Mouse (Mus musculus) hindbrain, embryonic 12.5 days (tissue): ENCODE measurements around the gene F9. TPM values are rescaled to one million over a fixed set of nuclear protein-coding genes. Genes with fewer than 3 reads are reported as not detected.
"Not testable (repeated sequence)": the region's sequence is repeated elsewhere in the genome, so short reads cannot be mapped to it uniquely, and the experiment has no call there.

Experiments
- ATAC-seq: fragments of 200-750 bp; cut with Nextera tagmentation; 2 replicates; pipeline ENCODE4 v1.8.0; 2017; ENCODE audit warnings: moderate TSS enrichment; ENCODE audit not compliant: low FRiP score
- H3K27ac ChIP-seq: fragments of 300-500 bp; sonication (generic); 2 replicates; pipeline ENCODE4 v1.5.1; 2016; ENCODE audit warnings: mild to moderate bottlenecking
- H3K27me3 ChIP-seq: fragments of 300-500 bp; sonication (generic); 2 replicates; pipeline ENCODE4 v1.6.1; 2016; ENCODE audit warnings: mild to moderate bottlenecking
- H3K36me3 ChIP-seq: fragments of 300-500 bp; sonication (generic); 2 replicates; pipeline ENCODE4 v1.6.1; 2016; ENCODE audit warnings: mild to moderate bottlenecking
- H3K4me1 ChIP-seq: fragments of 300-500 bp; sonication (generic); 2 replicates; pipeline ENCODE4 v1.6.1; 2016
- H3K4me2 ChIP-seq: fragments of 300-500 bp; sonication (generic); replicated peaks from 2 replicates; pipeline ENCODE4 v1.6.1; 2016; ENCODE audit warnings: mild to moderate bottlenecking
- H3K4me3 ChIP-seq: fragments of 300-500 bp; sonication (generic); 2 replicates; pipeline ENCODE4 v1.5.1; 2016; ENCODE audit warnings: mild to moderate bottlenecking
- H3K9ac ChIP-seq: fragments of 300-500 bp; sonication (generic); 2 replicates; pipeline ENCODE4 v1.6.1; 2016; ENCODE audit warnings: mild to moderate bottlenecking, moderate library complexity
- H3K9me3 ChIP-seq: fragments of 300-500 bp; sonication (generic); replicated peaks from 2 replicates; pipeline ENCODE4 v1.6.1; 2016; ENCODE audit warnings: mild to moderate bottlenecking
- WGBS: fragments of 180-500 bp; shearing (Covaris S2); methylation state at CpG from one replicate; pipeline ENCODE4 v1.1.7; 2016; 5-methylcytosine and 5-hydroxymethylcytosine counted together
- polyA plus RNA-seq: library from polyadenylated mRNA; unstranded; fragments of >200 nt; fragmentation: Nextera tagmentation; extraction: Ambion mirVana; gene quantifications from 2 replicates; pipeline ENCODE4 v1.2.1, GENCODE M21; 2016

F9 gene
- polyA plus RNA-seq: not detected in 2 replicates

DNA sequence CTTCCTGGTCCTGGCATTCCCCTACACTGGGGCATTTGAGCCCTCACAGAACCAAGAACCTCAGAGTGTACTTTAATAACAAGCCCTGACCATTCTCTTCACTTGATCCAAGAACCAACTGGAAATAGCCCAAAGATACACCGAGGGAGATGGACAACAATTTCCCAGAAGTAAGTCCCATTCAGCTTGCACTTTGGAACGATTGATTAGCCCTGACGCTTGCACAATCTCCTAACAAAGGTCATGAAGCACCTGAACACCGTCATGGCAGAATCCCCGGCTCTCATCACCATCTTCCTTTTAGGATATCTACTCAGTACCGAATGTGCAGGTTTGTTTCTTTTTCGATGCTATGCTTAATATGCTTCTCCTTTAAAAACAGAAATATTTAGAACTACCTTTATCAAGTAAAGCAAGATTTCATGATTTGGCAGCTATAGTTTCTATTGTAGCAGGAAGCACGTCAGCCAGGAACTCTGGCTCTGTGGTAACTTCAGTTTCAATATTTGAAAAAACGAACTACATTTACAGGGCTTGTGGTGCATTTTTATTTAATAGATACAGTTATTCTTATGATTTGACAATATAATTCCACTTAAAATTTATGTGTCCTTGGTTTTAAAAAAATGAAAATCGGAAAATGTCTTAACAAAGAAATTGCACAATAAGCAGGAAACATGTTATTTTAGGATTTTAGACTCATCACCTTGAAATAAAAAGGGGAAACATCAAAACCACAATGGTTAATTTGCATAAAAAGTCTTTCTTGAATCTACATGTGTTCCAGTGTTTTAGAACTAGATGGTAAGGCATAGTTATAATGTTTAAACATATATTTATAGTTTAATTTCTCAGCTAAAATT lies at the start of gene F9:
TSS of gene F9 (plus strand) at position 244 of the 863 bp plus-strand sequence.
- no peak within 1 kb of the TSS for H3K4me3 ChIP-seq
- ATAC-seq: no peak
- H3K27ac ChIP-seq: no peak within 1 kb of the TSS
- no peak within 1 kb of the TSS for H3K4me2 ChIP-seq
- H3K9me3 ChIP-seq: no peaks in the 10 kb centered on the region
- H3K27me3 ChIP-seq: no peaks in the 10 kb centered on the region
- 85% methylated on average over 10 of the region's 10 CpGs for WGBS
- no peaks in the 10 kb centered on the region for H3K4me1 ChIP-seq
- no peak within 1 kb of the TSS for H3K9ac ChIP-seq
- H3K36me3 ChIP-seq: no peaks in the 10 kb centered on the region

GRCm38 (mm10) chrX:59969767-59970166 lies 29.5 kb upstream of the F9 start:
- H3K4me3 ChIP-seq, ATAC-seq, H3K27me3 ChIP-seq, H3K4me1 ChIP-seq, H3K27ac ChIP-seq, H3K9ac ChIP-seq, H3K4me2 ChIP-seq, H3K9me3 ChIP-seq, H3K36me3 ChIP-seq: not testable (repeated sequence)

DNA sequence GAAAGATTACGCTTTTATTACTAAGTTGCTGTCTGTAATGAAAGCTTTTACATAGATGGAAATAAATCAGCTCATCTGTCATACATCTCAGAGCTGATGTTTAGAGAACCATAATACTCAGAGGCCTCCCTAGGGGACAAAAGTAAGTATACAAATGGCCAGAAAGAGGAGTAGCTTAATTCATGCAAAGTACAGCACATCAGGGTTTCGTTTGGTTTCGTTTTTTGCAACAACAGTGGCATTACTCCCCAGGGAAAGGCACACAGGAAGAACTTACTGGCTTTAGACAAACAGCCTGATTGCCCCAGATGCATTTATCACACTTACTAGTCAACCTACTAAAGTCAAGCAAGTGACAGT lies 800 bp downstream of the F9 start:
- 74% methylated on average over 3 of the region's 3 CpGs for WGBS
- Histone ChIP-seq H3K27me3 (no peaks in the 10 kb centered on the region), H3K4me2 (no peak overlapping the region), H3K27ac (no peak overlapping the region), H3K9ac (no peak overlapping the region), H3K4me1 (no peaks in the 10 kb centered on the region), H3K36me3 (no peaks in the 10 kb centered on the region), H3K4me3 (no peak overlapping the region), H3K9me3 (no peaks in the 10 kb centered on the region)
- no peak for ATAC-seq

- WGBS: 84% methylated on average over 2 of the region's 2 CpGs
- no peaks in the 10 kb centered on the region for H3K4me1 ChIP-seq
- no peak overlapping the region for H3K4me2 ChIP-seq
- H3K4me3 ChIP-seq: no peak overlapping the region
- no peak for ATAC-seq
- no peaks in the 10 kb centered on the region for H3K9me3 ChIP-seq
- H3K36me3 ChIP-seq: no peaks in the 10 kb centered on the region
- no peak overlapping the region for H3K9ac ChIP-seq
- H3K27me3 ChIP-seq: no peaks in the 10 kb centered on the region
- no peak overlapping the region for H3K27ac ChIP-seq
Measured at GRCm38 (mm10) chrX:60001461-60001860, 2.2 kb downstream of the F9 start.

GRCm38 (mm10) chrX:60013084-60013676 lies 13.9 kb downstream of the F9 start:
- Histone ChIP-seq H3K9me3 (no peaks in the 10 kb centered on the region), H3K4me2 (no peak overlapping the region), H3K4me1 (no peaks in the 10 kb centered on the region), H3K9ac (no peak overlapping the region), H3K27me3 (no peaks in the 10 kb centered on the region), H3K36me3 (no peaks in the 10 kb centered on the region), H3K27ac (no peak overlapping the region), H3K4me3 (no peak overlapping the region)
- ATAC-seq: no peak

- Histone ChIP-seq H3K27me3 (no peaks in the 10 kb centered on the region), H3K9me3 (no peaks in the 10 kb centered on the region), H3K4me2 (no peak overlapping the region), H3K4me3 (no peak overlapping the region), H3K27ac (no peak overlapping the region), H3K36me3 (no peaks in the 10 kb centered on the region), H3K4me1 (no peaks in the 10 kb centered on the region), H3K9ac (no peak overlapping the region)
- no peak for ATAC-seq
- 64% methylated on average over 1 of the region's 1 CpGs for WGBS
Measured at GRCm38 (mm10) chrX:60014588-60014987, 15.3 kb downstream of the F9 start.

DNA sequence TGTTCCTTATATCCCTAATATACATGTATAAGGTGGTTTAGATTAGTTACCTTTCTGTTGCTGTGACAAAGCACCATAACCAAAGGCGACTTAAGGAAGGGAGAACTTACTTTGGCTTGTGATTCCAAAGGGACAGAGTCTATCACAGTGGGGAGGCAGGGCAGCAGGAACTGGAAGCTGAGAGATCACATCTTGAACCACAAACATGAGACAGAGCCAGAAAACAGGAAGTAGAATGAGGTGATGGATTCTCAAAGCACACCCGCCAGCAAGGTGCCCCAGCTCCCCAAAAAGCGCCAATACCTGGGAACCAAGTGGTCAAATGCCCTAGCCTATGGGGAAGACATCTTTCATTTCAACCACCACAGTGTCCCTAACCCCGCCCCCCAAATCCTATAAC lies 21.7 kb downstream of the F9 start:
- H3K4me2 ChIP-seq: no peak overlapping the region
- no peak overlapping the region for H3K4me3 ChIP-seq
- H3K27me3 ChIP-seq: no peaks in the 10 kb centered on the region
- no peaks in the 10 kb centered on the region for H3K4me1 ChIP-seq
- no peak overlapping the region for H3K27ac ChIP-seq
- H3K9ac ChIP-seq: no peak overlapping the region
- no peak for ATAC-seq
- no peaks in the 10 kb centered on the region for H3K9me3 ChIP-seq
- H3K36me3 ChIP-seq: no peaks in the 10 kb centered on the region
- 81% methylated on average over 4 of the region's 4 CpGs for WGBS

DNA sequence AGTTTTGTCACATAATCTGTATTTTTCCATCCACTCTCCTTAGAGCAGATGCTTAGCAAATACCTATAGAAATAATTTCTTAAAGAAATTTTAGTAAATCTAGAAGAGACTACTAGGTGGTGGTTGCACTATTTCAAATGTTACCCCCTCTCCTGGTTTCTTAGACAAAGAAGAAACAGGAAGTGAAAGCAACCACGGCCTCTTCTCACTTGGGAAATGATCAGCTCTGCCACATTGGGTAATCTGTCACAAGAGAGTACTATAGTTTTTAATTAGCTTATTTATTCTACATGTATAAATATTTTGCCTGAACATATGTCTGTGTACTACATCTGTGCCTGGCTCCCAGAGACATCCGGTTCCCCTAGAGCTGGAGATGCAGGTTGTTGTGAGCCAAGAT lies 22.3 kb downstream of the F9 start:
- WGBS: 80% methylated on average over 2 of the region's 2 CpGs
- Histone ChIP-seq H3K4me2 (no peak overlapping the region), H3K36me3 (no peaks in the 10 kb centered on the region), H3K27ac (no peak overlapping the region), H3K27me3 (no peaks in the 10 kb centered on the region), H3K9ac (no peak overlapping the region), H3K4me1 (no peaks in the 10 kb centered on the region), H3K4me3 (no peak overlapping the region), H3K9me3 (no peaks in the 10 kb centered on the region)
- ATAC-seq: no peak

- Histone ChIP-seq H3K27ac (no peak overlapping the region), H3K36me3 (no peaks in the 10 kb centered on the region), H3K4me2 (no peak overlapping the region), H3K27me3 (no peaks in the 10 kb centered on the region), H3K4me3 (no peak overlapping the region), H3K4me1 (no peaks in the 10 kb centered on the region), H3K9me3 (no peaks in the 10 kb centered on the region), H3K9ac (no peak overlapping the region)
- ATAC-seq: no peak
- WGBS: 19% methylated on average over 3 of the region's 3 CpGs
Measured at GRCm38 (mm10) chrX:60026654-60027053, 27.4 kb downstream of the F9 start.

DNA sequence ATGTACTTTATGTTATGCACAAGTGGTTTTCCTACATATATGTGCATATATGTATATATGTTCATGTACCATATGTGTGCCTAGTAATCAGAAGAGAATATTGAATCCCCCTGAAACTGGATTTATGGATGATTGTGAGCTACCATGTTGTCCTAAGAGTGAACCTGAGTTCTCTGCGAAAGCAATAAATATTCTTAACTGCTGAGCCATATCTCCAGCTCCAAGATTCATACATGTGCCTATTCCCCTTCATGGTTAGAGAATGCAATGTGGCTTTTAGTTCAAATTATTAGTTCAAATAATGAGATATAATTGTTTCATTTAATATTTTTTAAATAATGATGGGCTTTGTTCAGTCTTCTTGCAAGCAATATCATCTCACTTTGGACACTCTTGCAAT lies 55.5 kb downstream of the F9 start:
- no peak overlapping the region for H3K4me2 ChIP-seq
- no peaks in the 10 kb centered on the region for H3K36me3 ChIP-seq
- no peak overlapping the region for H3K4me3 ChIP-seq
- WGBS: 94% methylated on average over 1 of the region's 1 CpGs
- no peak overlapping the region for H3K27ac ChIP-seq
- no peaks in the 10 kb centered on the region for H3K9me3 ChIP-seq
- no peak for ATAC-seq
- no peaks in the 10 kb centered on the region for H3K4me1 ChIP-seq
- no peaks in the 10 kb centered on the region for H3K27me3 ChIP-seq
- H3K9ac ChIP-seq: no peak overlapping the region

- Histone ChIP-seq H3K9me3 (no peaks in the 10 kb centered on the region), H3K4me2 (no peak overlapping the region), H3K36me3 (no peaks in the 10 kb centered on the region), H3K27me3 (no peaks in the 10 kb centered on the region), H3K27ac (no peak overlapping the region), H3K9ac (no peak overlapping the region), H3K4me3 (no peak overlapping the region), H3K4me1 (no peaks in the 10 kb centered on the region)
- ATAC-seq: no peak
- WGBS: 80% methylated on average over 9 of the region's 9 CpGs
Measured at GRCm38 (mm10) chrX:60055185-60055584, 55.9 kb downstream of the F9 start.

GRCm38 (mm10) chrX:60075359-60075758 lies 76.1 kb downstream of the F9 start:
- Histone ChIP-seq H3K36me3 (no peaks in the 10 kb centered on the region), H3K27me3 (no peaks in the 10 kb centered on the region), H3K4me3 (no peak overlapping the region), H3K4me2 (no peak overlapping the region), H3K27ac (no peak overlapping the region), H3K9me3 (no peaks in the 10 kb centered on the region), H3K4me1 (no peaks in the 10 kb centered on the region), H3K9ac (no peak overlapping the region)
- no peak for ATAC-seq
- 64% methylated on average over 1 of the region's 1 CpGs for WGBS
